Mouse (Mus musculus): ENCODE measurements at regions not wholly inside any gene's neighbourhood (a gene's known extent, or its start where the extent isn't known, plus 50 kb on each side); places are given as distances from the start of the nearest gene placed in this dataset.

DNA sequence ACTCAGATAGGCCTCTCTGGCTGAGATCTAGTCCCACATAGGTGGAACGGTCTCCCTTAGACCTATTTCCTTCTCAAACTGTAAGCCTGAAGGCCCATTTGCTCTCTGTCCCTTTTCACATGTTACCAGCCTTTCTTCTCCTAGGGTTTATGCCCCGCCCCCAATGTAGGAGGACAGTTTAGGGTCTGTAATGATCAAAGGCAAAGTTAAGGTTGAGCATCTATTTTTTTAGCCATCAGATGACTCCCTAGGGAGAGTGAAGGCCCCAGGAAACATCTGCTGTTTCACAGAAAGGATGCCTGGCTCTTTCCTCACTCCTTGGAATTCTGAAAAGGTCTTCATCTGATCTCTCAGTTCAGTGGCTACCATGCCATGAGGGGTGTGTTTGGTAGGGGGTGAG lies 68.9 kb upstream of the Cd180 start:
- DNase-seq (ENCODE audit: extremely low spot score in 1 of 2, low spot score in 1 of 2) = no peak

DNA sequence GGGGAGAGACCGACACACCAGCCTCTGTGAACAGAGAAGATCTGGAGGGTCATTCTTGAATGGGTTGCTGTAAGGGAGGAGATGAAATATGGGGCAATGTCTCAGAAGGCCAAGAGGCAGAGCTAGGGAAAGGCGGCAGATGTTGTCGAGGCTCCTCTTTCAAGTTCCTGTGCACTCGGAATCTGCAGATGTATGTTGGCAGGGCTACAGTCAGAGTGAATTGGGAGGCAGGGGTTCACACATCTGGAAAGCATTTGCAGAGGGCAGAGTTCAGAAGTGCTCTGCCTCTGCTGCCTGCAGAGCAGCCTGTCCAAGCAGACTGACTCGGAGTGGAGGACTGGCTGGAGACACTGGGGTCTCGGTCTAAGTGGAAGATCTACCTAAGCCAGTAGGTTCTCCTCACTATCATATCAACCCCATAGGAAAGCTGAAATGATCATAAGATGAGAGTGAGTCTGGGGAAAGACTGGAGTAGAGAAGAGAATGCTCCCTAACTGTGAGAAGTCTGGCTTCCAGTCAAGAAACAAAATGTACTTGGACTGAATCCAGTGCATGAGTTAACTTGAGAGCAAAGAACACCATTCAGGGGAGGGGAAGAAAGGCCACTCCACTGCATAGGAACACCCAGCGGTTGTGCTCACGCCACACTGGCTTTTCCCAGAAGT lies 68.1 kb upstream of the Cd180 start:
- peak; percentile 35 to 86 for DNase-seq (ENCODE audit: extremely low spot score in 1 of 2, low spot score in 1 of 2)

DNA sequence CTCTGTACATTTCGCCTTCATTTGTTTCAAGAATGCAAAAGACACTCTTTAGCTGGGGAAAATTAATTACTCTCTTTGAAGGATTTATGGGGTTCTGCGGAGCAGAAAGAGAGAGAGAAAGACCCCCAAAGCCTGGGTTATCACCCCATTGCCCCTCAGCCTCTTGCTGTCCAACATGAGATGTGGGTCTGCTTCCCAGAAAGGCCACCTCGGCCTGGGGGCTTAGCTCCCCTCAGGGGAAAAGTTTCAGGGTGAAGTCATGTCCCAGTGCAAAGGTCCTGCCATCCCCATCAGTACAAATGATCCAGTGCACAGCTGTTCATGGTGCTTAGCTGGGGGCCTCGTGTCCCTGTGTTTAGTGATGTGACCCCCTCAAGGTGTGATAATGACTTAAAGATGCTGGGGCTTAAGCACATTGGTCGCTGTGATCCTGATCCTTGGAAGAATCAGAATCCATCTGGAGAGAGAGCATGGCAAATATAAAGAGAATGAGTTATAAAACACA lies 67.5 kb upstream of the Cd180 start:
- DNase-seq (ENCODE audit: extremely low spot score in 1 of 2, low spot score in 1 of 2) = no peak

DNA sequence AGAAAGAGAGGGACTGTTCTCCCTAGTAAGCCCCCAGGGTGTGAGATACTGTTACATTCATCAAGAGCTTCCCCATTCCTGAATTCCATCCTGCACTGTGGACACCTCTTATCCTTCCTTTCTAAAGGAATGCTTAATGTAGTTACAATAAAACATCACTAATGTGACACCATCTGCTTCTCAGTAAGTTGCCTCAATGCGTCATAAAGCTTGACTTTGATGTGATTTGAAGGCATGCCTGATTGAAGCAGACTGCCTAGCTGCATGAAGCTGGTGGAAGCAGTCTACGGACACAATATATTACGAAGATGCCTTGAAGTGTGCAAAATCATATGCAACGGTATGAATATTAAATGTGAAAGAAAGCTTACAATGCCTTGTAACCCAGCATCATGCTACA lies 65.6 kb upstream of the Cd180 start:
- DNase-seq (ENCODE audit: extremely low spot score in 1 of 2, low spot score in 1 of 2) = no peak

DNA sequence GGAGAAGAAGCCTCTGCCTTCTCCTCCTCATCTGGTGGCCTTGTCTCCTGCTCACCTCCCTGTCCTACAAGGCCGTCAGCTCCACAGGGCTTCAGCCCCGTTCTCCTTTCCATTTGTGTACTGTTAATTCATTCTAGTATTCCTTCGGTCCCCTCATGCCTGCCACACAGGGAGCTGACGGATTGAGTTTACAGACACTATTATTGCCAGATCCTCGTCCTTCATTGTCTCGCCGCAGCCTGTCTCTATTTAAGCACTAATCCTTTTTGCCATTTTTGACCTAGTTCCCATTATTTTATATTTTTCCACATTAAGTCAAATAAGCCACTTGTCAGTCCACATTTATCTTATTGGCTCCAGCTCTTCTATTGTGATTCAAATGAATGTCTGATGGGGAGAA lies 64.2 kb upstream of the Cd180 start:
- DNase-seq (ENCODE audit: extremely low spot score in 1 of 2, low spot score in 1 of 2) = no peak

DNA sequence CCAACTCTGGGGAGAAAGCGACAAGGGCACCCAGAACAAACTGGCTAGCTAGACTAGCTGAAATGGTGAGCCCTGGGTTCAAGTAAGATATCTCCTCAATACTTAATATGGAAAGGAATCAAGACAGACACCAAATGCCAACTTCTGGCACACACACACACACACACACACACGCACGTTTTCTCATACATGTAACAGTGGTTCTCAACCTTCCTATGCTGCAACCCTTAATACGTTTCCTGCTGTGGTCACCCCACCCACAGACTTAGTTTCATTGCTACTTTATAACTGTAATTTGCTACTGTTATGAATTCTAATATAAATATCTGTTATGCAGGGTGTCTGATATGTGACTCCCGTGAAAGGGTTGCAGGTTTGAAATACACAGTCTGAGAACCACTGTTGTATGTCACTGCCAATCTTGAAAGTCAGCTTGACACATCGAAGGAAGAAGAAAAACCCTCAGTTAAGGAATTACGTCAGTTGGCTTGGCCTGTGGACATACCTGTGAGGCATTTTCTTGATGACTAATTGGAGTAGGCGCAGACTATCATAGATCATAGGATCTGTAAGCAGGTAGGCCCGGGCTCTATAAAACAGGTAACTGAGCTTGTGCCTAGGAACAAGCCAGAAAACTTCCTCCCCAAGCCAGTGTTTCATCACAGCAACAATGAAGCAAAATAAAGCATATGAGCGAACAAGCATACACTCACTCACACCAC lies 59.0 kb upstream of the Cd180 start:
- no peak for DNase-seq (ENCODE audit: extremely low spot score in 1 of 2, low spot score in 1 of 2)

DNA sequence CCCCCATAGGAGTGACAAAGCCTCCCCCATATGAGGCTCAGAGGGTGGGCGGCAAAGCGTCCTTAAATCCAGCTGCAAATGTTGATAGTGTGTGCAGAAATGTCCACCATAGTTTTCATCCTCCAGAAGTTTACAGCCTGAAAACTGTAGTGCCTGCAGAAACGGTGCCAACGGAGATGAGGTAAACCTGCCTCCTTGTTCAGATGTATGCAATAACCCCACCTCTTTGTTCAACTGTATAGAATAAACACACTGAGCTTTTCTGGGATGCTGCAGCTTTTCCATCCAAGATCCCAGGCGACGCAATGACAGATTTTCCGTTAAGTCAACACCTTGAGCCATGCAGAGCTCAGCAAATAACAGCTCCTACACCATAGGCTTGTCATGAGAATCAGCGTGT lies 57.3 kb upstream of the Cd180 start:
- DNase-seq (ENCODE audit: extremely low spot score in 1 of 2, low spot score in 1 of 2) = no peak

DNA sequence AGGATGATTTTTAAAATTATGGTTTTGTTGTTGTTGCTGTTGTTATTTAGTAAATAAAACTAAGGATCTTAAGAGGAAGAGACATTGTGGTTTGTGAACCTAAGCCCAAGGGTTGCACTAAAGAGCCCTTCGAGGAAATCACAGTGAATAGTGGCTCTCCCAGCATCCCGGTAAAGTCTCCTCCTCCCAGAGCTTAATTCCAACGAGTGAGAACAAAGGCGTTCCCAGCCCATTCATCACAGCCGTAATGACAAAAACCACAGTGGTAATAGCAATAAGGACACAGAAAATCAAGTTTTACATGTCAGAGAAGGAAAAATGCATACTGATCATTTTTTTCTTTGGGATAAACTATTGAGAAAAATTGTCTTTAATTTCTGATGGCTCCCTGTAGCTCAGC lies 56.3 kb upstream of the Cd180 start:
- DNase-seq (ENCODE audit: extremely low spot score in 1 of 2, low spot score in 1 of 2) = no peak

DNA sequence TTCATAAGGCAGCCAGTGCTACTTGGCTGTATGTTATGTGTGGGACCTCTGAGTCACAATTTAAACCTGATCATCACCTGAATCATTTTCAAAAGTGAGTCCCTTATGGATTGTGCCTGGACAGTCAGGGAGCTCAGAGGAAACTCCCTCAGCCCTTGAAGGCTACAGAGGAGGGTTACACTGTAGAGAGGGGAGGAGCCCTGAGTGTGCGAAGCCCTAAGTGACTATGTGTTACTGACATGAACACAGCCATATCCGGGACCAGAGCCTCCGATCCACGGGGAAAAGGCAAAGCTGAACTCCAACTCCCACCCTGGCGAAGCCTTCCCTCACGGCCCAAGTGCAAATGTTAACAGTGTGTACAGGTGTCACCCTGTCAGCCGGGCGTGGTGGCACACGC lies 53.7 kb upstream of the Cd180 start:
- DNase-seq (ENCODE audit: extremely low spot score in 1 of 2, low spot score in 1 of 2) = no peak

DNA sequence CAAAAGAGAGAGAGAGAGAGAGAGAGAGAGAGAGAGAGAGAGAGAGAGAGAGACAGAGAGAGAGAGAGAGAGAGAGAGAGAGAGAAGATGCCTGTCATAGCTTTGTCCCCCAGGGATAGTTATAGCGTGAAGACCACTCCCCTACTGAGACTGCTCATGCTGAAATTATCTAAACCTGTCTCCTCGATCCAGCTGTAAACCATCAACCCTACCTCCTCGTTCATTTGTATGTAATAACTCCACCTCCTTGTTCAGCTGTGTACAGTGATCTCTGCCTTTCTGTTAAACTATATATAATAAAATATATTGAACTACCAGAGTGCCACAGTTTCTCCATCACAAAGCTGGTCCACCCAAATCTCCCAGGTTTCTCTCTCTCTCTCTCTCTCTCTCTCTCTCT lies 53.2 kb upstream of the Cd180 start:
- no peak for DNase-seq (ENCODE audit: extremely low spot score in 1 of 2, low spot score in 1 of 2)
